Mouse (Mus musculus) macrophage (primary cell): ENCODE measurements around the gene Dnase1l3. TPM values are rescaled to one million over a fixed set of nuclear protein-coding genes. Genes with fewer than 3 reads are reported as not detected.

ENCODE experiments used
- H3K27ac ChIP-seq: fragments of 350-480 bp; formaldehyde crosslinking; 2 replicates; pipeline ENCODE4 v1.9.0; 2021
- H3K36me3 ChIP-seq: fragments of 350-480 bp; formaldehyde crosslinking; 2 replicates; pipeline ENCODE4 v1.9.0; 2021; ENCODE audit errors: inconsistent target
- H3K4me3 ChIP-seq: fragments of 350-480 bp; formaldehyde crosslinking; 2 replicates; pipeline ENCODE4 v1.9.0; 2021; ENCODE audit errors: inconsistent target
- H3K79me2 ChIP-seq: fragments of 350-480 bp; formaldehyde crosslinking; 2 replicates; pipeline ENCODE4 v1.9.0; 2021; ENCODE audit errors: inconsistent target
- WGBS: methylation state at CpG from one replicate; pipeline ENCODE4 v1.1.7; 2026; ENCODE audit warnings: inconsistent platforms; ENCODE audit not compliant: missing documents; 5-methylcytosine and 5-hydroxymethylcytosine counted together
- polyA plus RNA-seq: library from polyadenylated mRNA; stranded (reverse); fragments of 250-400 nt; gene quantifications from 3 replicates; pipeline ENCODE4 v1.2.4, GENCODE M21; 2018; ENCODE audit warnings: inconsistent platforms

Dnase1l3 gene
- polyA plus RNA-seq, 1 experiment from 2014 or later = 0.40 TPM

DNA sequence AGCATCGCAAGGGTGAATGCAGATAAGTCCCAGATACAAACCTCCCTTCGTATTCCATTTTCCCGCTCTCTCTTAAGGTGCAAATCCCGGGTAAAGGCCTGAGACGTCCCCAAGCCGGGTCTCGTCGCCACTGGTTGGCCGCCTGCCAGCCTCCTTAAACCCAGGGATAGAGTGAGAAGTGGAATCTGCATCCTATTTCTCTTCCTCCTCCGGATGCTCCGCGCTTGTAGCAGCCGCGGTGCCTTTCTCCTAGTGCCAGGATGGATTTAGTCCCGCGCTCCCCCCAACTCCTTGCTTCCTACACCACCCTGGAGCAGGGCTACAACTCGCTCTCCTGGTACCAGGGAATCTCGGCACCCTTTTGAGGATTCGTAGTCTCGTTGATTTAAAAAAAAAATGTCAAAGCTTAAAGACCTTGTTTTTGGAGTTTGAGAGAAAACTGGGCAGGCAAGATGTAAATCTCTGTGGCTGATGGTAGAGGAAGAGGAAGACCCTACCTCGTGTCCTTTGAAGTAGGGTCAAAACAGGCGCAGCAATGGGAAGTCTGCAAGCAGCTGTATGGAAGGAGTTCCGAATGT is 8.8 kb upstream of the Dnase1l3 start:
- H3K4me3 ChIP-seq = peak overlapping the region; percentile 24
- WGBS = 1% methylated on average over 23 of the region's 23 CpGs
- no peaks in the 10 kb centered on the region for H3K79me2 ChIP-seq
- H3K36me3 ChIP-seq = no peaks in the 10 kb centered on the region
- no peak overlapping the region for H3K27ac ChIP-seq

- H3K27ac ChIP-seq = no peak within 1 kb of the TSS
- H3K36me3 ChIP-seq = no peaks in the 10 kb centered on the region
- peak within 1 kb of the TSS; percentile 24 for H3K4me3 ChIP-seq
- no peaks in the 10 kb centered on the region for H3K79me2 ChIP-seq
- 2% methylated on average over 33 of the region's 38 CpGs for WGBS
These were observed 8.2 kb upstream of the Dnase1l3 start, which contains the start of gene Abhd6 for GRCm38 (mm10) chr14:8002432-8003092. Abhd6 (plus strand) TSS chr14:8002902.

DNA sequence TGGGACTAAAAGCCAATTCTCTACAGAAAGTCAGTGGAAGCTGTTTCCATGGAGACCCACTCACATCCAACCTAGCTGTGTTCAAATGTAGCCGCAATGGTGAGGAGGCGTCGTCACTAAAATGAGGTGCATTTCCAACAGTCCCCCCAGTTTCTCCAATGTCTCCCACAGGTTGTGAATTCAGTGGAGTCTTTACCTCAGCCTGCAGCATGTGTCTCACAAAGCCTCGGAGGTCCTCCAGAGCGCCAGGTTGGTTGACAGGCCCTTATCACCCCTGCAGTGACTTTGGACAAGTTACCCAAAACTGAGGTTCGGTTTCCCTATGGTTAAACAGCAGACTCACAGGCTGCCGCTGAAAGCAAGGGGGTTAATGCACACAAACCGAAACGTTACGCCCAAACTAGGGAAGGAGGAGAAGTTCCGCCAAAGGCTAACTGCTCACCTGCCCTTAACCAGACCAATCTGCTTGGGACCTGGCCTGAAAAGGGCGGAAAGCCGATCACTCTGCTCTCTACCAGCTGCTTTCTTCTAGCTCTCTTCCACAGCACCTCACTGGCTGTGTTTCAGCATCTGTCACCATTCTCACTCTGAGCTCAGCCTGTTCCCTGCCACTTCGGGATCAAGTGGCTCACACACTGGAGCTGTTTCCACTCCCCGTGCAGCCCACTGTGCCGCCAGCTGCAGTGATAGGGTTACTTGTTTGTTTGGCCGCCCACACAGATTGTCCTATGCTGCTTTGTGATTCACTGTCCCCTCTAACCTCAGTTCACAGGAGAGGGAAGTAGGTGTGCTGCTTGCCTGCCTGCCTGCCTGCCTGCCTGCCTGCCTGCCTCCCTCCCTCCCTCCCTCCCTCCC is 6.7 kb upstream of the Dnase1l3 start:
- H3K36me3 ChIP-seq = no peaks in the 10 kb centered on the region
- no peaks in the 10 kb centered on the region for H3K79me2 ChIP-seq
- WGBS = 57% methylated on average over 17 of the region's 17 CpGs
- no peak overlapping the region for H3K27ac ChIP-seq
- no peak overlapping the region for H3K4me3 ChIP-seq

DNA sequence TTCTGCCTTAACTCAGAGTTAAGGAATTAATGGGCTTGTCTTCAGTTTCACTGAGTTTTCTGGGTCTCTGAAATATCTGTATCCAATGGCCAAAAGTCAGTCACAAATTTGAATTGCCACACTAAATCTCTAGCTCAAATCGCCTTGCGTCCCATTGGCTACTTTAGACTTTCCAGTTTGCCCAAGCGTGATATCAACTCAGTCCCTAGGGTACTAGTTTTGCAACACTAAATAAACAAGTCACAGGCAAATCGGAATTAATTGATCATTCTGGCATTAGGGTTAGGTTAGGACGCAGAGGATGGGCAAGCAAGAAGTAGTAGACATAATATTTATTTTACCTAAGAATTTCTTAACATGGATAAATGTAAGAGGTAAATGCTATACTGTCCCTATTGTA is 5.9 kb upstream of the Dnase1l3 start:
- Histone ChIP-seq H3K4me3 (no peak overlapping the region), H3K27ac (no peak overlapping the region), H3K36me3 (no peaks in the 10 kb centered on the region), H3K79me2 (no peaks in the 10 kb centered on the region)
- 100% methylated on average over 5 of the region's 5 CpGs for WGBS

DNA sequence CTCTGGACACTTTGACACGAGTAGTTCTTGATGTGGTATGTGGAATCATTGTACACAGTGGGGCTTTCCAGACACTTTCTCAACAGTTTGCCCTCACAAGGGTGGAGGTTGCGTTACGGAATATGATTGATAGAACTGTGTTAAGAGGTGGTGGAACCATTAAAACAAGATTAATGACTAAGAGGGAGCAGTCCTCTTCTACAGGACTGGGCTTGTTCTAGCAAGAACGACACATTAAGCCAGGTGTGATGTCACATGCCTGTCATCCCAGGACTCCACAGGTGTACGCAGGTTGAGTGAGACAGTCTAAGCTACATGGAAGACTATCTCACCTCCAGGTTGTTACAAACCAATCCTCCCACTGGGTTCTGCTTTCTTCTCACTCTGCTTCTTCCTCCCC is 5.1 kb upstream of the Dnase1l3 start:
- Histone ChIP-seq H3K27ac (no peak overlapping the region), H3K79me2 (no peaks in the 10 kb centered on the region), H3K36me3 (no peaks in the 10 kb centered on the region), H3K4me3 (no peak overlapping the region)
- WGBS = 97% methylated on average over 5 of the region's 5 CpGs

GRCm38 (mm10) chr14:7999030-7999429 is 4.7 kb upstream of the Dnase1l3 start:
- Histone ChIP-seq H3K4me3 (no peak overlapping the region), H3K79me2 (no peaks in the 10 kb centered on the region), H3K36me3 (no peaks in the 10 kb centered on the region), H3K27ac (no peak overlapping the region)
- WGBS = 91% methylated on average over 3 of the region's 3 CpGs

DNA sequence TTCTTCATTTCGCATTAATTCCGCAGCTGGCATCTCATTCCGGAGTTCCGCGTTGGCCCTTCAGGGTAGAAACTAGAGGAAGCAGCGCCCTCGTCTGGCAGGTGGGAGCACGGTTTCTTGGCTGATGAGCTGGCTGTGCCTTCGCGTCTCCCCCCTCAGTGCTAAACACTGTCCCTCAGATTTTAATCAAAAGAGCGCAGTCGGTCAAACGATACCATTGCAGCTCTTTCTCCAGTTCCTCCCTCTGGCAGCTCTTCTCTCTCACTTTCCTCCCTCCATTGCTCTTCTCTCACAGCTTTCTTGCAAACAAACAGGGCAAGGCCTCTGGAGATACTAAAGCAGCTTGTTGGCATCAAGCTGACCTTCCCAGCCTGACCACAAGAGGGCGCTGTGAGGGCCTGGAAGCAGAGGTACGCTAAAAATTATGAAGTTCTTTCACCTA is 2.9 kb upstream of the Dnase1l3 start:
- Histone ChIP-seq H3K4me3 (no peak overlapping the region), H3K79me2 (no peaks in the 10 kb centered on the region), H3K36me3 (no peaks in the 10 kb centered on the region), H3K27ac (no peak overlapping the region)
- 2% methylated on average over 14 of the region's 15 CpGs for WGBS

- no peak overlapping the region for H3K27ac ChIP-seq
- no peaks in the 10 kb centered on the region for H3K79me2 ChIP-seq
- no peak overlapping the region for H3K4me3 ChIP-seq
- H3K36me3 ChIP-seq = no peaks in the 10 kb centered on the region
- 91% methylated on average over 6 of the region's 6 CpGs for WGBS
These were observed 2.2 kb downstream of the Dnase1l3 start for GRCm38 (mm10) chr14:7992158-7992557.

- Histone ChIP-seq H3K36me3 (no peaks in the 10 kb centered on the region), H3K79me2 (no peaks in the 10 kb centered on the region), H3K4me3 (no peak overlapping the region), H3K27ac (no peak overlapping the region)
- WGBS = 66% methylated on average over 5 of the region's 5 CpGs
These were observed 3.1 kb downstream of the Dnase1l3 start for GRCm38 (mm10) chr14:7991108-7991776.

- Histone ChIP-seq H3K79me2 (no peaks in the 10 kb centered on the region), H3K27ac (no peak overlapping the region), H3K4me3 (no peak overlapping the region), H3K36me3 (no peaks in the 10 kb centered on the region)
- whole genome bisulfite sequencing = 66% methylated on average over 3 of the region's 3 CpGs
These were observed 4.4 kb downstream of the Dnase1l3 start for GRCm38 (mm10) chr14:7989961-7990360.

DNA sequence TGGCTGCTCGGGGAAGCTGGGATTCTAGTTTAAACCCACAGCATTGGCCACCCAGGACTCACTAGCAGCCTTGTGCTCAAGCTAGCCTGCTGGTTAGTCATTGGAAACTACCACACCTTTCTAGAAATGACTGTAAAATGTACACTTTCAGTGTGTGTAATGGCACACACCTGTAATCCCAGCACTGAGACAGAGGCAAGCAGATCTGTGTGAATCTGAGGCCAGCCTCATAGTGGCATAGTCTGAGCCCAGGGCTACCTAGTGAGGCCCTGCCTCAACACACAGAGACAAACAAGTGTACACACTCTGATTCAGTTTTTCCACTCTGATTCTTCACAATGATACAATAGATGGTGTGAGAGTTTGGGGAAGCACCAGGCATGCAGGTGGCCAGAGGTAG is 5.0 kb downstream of the Dnase1l3 start:
- Histone ChIP-seq H3K4me3 (no peak overlapping the region), H3K36me3 (no peaks in the 10 kb centered on the region), H3K79me2 (no peaks in the 10 kb centered on the region), H3K27ac (no peak overlapping the region)
- whole genome bisulfite sequencing = 100% methylated on average over 1 of the region's 1 CpGs

DNA sequence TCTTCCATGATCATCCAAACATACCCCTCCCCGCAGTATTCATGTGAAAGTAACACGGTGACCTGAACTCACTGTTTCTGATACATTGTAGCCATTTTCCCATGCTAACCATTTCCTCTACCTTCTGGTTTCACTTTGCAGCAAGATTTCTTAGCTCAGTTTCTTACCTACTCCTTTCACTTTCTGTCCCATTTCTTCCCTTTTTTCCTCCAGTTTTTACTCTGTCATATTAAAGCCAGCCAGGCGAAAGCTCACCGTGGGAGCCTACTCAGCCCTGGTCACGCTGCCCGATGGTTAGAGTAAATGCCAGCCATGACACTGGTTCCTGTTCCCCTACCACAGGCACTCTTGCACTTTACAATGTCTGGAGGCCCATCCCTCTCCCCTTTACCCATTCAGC is 7.5 kb downstream of the Dnase1l3 start:
- H3K4me3 ChIP-seq = no peak overlapping the region
- H3K36me3 ChIP-seq = no peaks in the 10 kb centered on the region
- H3K79me2 ChIP-seq = no peaks in the 10 kb centered on the region
- no peak overlapping the region for H3K27ac ChIP-seq
- WGBS = 55% methylated on average over 6 of the region's 6 CpGs

DNA sequence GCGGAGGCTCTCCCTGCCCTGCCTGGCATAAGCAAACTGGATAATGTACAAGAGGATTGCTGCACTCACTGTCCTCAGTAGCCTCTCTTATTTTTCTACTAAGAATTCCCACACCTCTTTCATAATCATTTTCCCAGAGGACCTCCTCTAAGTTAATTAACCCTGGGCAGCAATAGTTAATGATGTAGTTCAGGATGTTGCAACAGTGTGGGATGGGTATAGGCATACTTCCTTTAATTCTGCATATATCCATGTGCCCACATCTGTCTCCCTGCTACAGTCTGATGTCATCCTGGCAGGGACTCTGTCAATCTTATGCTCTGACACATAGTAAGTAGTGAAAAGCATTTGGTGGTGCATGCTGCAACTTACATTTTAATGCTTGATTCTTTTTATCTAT is 13.1 kb downstream of the Dnase1l3 start:
- WGBS = 100% methylated on average over 1 of the region's 1 CpGs
- no peaks in the 10 kb centered on the region for H3K36me3 ChIP-seq
- H3K79me2 ChIP-seq = no peaks in the 10 kb centered on the region
- no peak overlapping the region for H3K27ac ChIP-seq
- H3K4me3 ChIP-seq = no peak overlapping the region

DNA sequence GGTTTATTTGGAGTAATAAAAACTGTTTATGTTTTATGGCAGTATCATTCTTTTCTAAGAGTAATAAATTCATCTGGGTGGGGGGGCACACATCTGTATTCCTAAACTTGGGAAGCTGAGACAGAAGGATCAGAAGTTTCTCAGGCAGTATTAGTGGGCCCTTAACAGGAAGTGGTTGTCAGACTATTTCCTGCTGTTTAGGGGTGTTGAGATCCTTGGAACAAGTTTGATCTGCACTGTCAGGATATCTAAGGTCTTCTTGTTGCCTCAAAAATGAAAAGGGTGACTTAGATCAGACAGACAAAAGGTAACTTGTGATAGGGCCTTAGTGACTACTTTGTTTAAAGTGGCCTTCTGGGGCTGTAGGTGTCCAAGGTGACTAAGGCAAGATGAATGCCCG is 16.2 kb downstream of the Dnase1l3 start:
- Histone ChIP-seq H3K4me3 (no peak overlapping the region), H3K79me2 (no peaks in the 10 kb centered on the region), H3K27ac (no peak overlapping the region), H3K36me3 (no peaks in the 10 kb centered on the region)
- 81% methylated on average over 1 of the region's 1 CpGs for WGBS
